Mouse (Mus musculus) MEL (cell line): ENCODE measurements around the gene Tm4sf20. TPM values are rescaled to one million over a fixed set of nuclear protein-coding genes. Genes with fewer than 3 reads are reported as not detected.

Experiments used
- DNase-seq: peaks from one replicate; pipeline ENCODE4 v3.0.0; 2011; ENCODE audit warnings: low read depth, low spot score
- H3K27ac ChIP-seq: 2 replicates; pipeline ENCODE4 v1.5.1; 2012; ENCODE audit warnings: low read depth, mild to moderate bottlenecking, control low read depth, low read length, moderate library complexity; ENCODE audit not compliant: control insufficient read depth
- H3K27me3 ChIP-seq, 2 experiments: fragments of 150-350 bp in 1 of 2; sonication (generic) in 1 of 2; 2 replicates each; pipeline ENCODE4 v1.6.1; 2012; ENCODE audit warnings: low read length in 2 of 2, mild to moderate bottlenecking in 2 of 2, improper control_type of control experiment in 1 of 2, moderate library complexity in 1 of 2; ENCODE audit not compliant: insufficient read depth in 2 of 2, control insufficient read depth in 1 of 2
- H3K36me3 ChIP-seq, 2 experiments: 2 replicates each; pipeline ENCODE4 v1.6.1; 2012 to 2014; ENCODE audit warnings: low read length in 2 of 2, improper control_type of control experiment in 1 of 2, inconsistent platforms in 1 of 2, mild to moderate bottlenecking in 1 of 2; ENCODE audit not compliant: insufficient read depth in 2 of 2, control insufficient read depth in 1 of 2
- H3K4me1 ChIP-seq, 2 experiments: fragments of 150-350 bp in 1 of 2; sonication (generic) in 1 of 2; 2 replicates each; pipeline ENCODE4 v1.6.1; 2012; ENCODE audit warnings: low read length in 2 of 2, improper control_type of control experiment in 1 of 2, mild to moderate bottlenecking in 1 of 2; ENCODE audit not compliant: insufficient read depth in 2 of 2, control insufficient read depth in 1 of 2
- H3K4me3 ChIP-seq, 2 experiments: fragments of 150-350 bp in 1 of 2; sonication (generic) in 1 of 2; 2 replicates each; pipeline ENCODE4 v1.5.1; 2012; ENCODE audit warnings: low read depth in 2 of 2, low read length in 2 of 2, mild to moderate bottlenecking in 2 of 2, moderate library complexity in 2 of 2, control low read depth in 1 of 2, improper control_type of control experiment in 1 of 2; ENCODE audit not compliant: control insufficient read depth in 1 of 2, insufficient read depth in 1 of 2
- H3K79me2 ChIP-seq: 2 replicates; pipeline ENCODE4 v1.6.1; 2012; ENCODE audit warnings: mild to moderate bottlenecking, low read length, moderate library complexity; ENCODE audit not compliant: control insufficient read depth, poor library complexity, insufficient read depth
- H3K9ac ChIP-seq: 2 replicates; pipeline ENCODE4 v1.6.1; 2012; ENCODE audit warnings: low read depth, mild to moderate bottlenecking, control low read depth, low read length, moderate library complexity; ENCODE audit not compliant: control insufficient read depth, poor library complexity, severe bottlenecking
- H3K9me3 ChIP-seq: fragments of 150-350 bp; sonication (generic); replicated peaks from 2 replicates; pipeline ENCODE4 v1.6.1; 2012; ENCODE audit warnings: mild to moderate bottlenecking, low read length, improper control_type of control experiment, moderate library complexity; ENCODE audit not compliant: insufficient read depth
- CHD2 ChIP-seq: IDR thresholded peaks from 2 replicates; pipeline ENCODE4 v1.6.1; 2011; ENCODE audit warnings: low read length, improper control_type of control experiment
- CTCF ChIP-seq, 3 experiments: IDR thresholded peaks in 2 of 3; conservative IDR thresholded peaks in 1 of 3; 2 replicates each; pipeline ENCODE4 v1.5.1; 2011 to 2012; ENCODE audit warnings: low read length in 3 of 3, low read depth in 2 of 3, mild to moderate bottlenecking in 2 of 3, improper control_type of control experiment in 1 of 3, inconsistent platforms in 1 of 3, mixed read lengths in 1 of 3, moderate library complexity in 1 of 3; ENCODE audit not compliant: control insufficient read depth in 1 of 3, insufficient read depth in 1 of 3, poor library complexity in 1 of 3, severe bottlenecking in 1 of 3
- E2F4 ChIP-seq: IDR thresholded peaks from 2 replicates; pipeline ENCODE4 v1.6.1; 2011; ENCODE audit warnings: low read depth, low read length, improper control_type of control experiment, borderline replicate concordance
- ELF1 ChIP-seq: IDR thresholded peaks from 2 replicates; pipeline ENCODE4 v1.6.1; 2014; ENCODE audit warnings: low read depth, mild to moderate bottlenecking, inconsistent platforms, low read length, improper control_type of control experiment, moderate library complexity
- EP300 ChIP-seq, 2 experiments: IDR thresholded peaks; 2 replicates each; pipeline ENCODE4 v1.6.1; 2011; ENCODE audit warnings: improper control_type of control experiment in 2 of 2, low read length in 2 of 2, low read depth in 1 of 2, mild to moderate bottlenecking in 1 of 2
- GABPA ChIP-seq: IDR thresholded peaks from 2 replicates; pipeline ENCODE4 v1.6.1; 2012; ENCODE audit warnings: low read depth, mild to moderate bottlenecking, inconsistent platforms, low read length, improper control_type of control experiment, moderate library complexity
- GATA1 ChIP-seq: IDR thresholded peaks from 2 replicates; pipeline ENCODE4 v1.6.1; 2011; ENCODE audit warnings: low read depth, low read length, improper control_type of control experiment
- HCFC1 ChIP-seq: IDR thresholded peaks from 2 replicates; pipeline ENCODE4 v1.6.1; 2012; ENCODE audit warnings: low read depth, mild to moderate bottlenecking, inconsistent platforms, low read length, improper control_type of control experiment, moderate library complexity
- MAX ChIP-seq: IDR thresholded peaks from 2 replicates; pipeline ENCODE4 v1.6.1; 2011; ENCODE audit warnings: low read length, improper control_type of control experiment
- MAZ ChIP-seq: IDR thresholded peaks from 2 replicates; pipeline ENCODE4 v1.6.1; 2012; ENCODE audit warnings: low read depth, mild to moderate bottlenecking, inconsistent platforms, low read length, improper control_type of control experiment
- MXI1 ChIP-seq: IDR thresholded peaks from 2 replicates; pipeline ENCODE4 v1.6.1; 2011; ENCODE audit warnings: mild to moderate bottlenecking, low read depth, low read length, improper control_type of control experiment
- MYC ChIP-seq: IDR thresholded peaks from 2 replicates; pipeline ENCODE4 v1.6.1; 2011; ENCODE audit warnings: low read depth, mild to moderate bottlenecking, low read length, improper control_type of control experiment, moderate library complexity
- NELFE ChIP-seq: IDR thresholded peaks from 2 replicates; pipeline ENCODE4 v1.6.1; 2011; ENCODE audit warnings: low read depth, low read length, improper control_type of control experiment
- RAD21 ChIP-seq: IDR thresholded peaks from 2 replicates; pipeline ENCODE4 v1.6.1; 2011; ENCODE audit warnings: mild to moderate bottlenecking, low read depth, low read length, improper control_type of control experiment
- TCF12 ChIP-seq: IDR thresholded peaks from 2 replicates; pipeline ENCODE4 v1.6.1; 2014; ENCODE audit warnings: low read depth, mild to moderate bottlenecking, inconsistent platforms, low read length, improper control_type of control experiment, moderate library complexity
- USF1 ChIP-seq: IDR thresholded peaks from 2 replicates; pipeline ENCODE4 v1.6.1; 2014; ENCODE audit warnings: low read depth, mild to moderate bottlenecking, inconsistent platforms, low read length, improper control_type of control experiment, moderate library complexity
- ZC3H11A ChIP-seq: IDR thresholded peaks from 2 replicates; pipeline ENCODE4 v1.6.1; 2012; ENCODE audit warnings: low read depth, mild to moderate bottlenecking, inconsistent platforms, low read length, improper control_type of control experiment
- ZMIZ1 ChIP-seq: IDR thresholded peaks from 2 replicates; pipeline ENCODE4 v1.6.1; 2012; ENCODE audit warnings: low read depth, mild to moderate bottlenecking, inconsistent platforms, low read length, improper control_type of control experiment, moderate library complexity
- ZNF384 ChIP-seq: IDR thresholded peaks from 2 replicates; pipeline ENCODE4 v1.6.1; 2012; ENCODE audit warnings: low read depth, mild to moderate bottlenecking, inconsistent platforms, low read length, improper control_type of control experiment
- polyA plus RNA-seq, 2 experiments: library from polyadenylated mRNA; stranded (reverse) in 1 of 2; unstranded in 1 of 2; fragments of >175 nt in 1 of 2; fragments of >200 nt in 1 of 2; gene quantifications; 2 replicates each; pipeline versions ENCODE4 v1.2.1 to v1.2.4; 2012; ENCODE audit warnings: low replicate concordance in 2 of 2, low read depth in 1 of 2; ENCODE audit not compliant: insufficient read length in 2 of 2, insufficient read depth in 1 of 2, missing spikeins in 1 of 2
- total RNA-seq: library from RNA; depleted of rRNA; stranded (reverse); fragments of 300-350 nt; gene quantifications from 2 replicates; pipeline ENCODE4 v1.2.3, GENCODE M21; 2012

The Tm4sf20 gene
- total and polyA plus RNA-seq, 3 experiments: not detected

GRCm38 (mm10) chr1:82798922-82799321 is 30.7 kb upstream of the Tm4sf20 start:
- H3K27ac ChIP-seq: no peak overlapping the region
- H3K9ac ChIP-seq: no peak overlapping the region
- H3K36me3 ChIP-seq: no peaks in the 10 kb centered on the region
- TF ChIP-seq CHD2 (no peak), USF1 (no peak), EP300 (IDR thresholded peaks at IDR 0.05; ENCODE audit: low read depth in 1 of 2, low read length in 2 of 2) (no peak), GATA1 (no peak), ZMIZ1 (no peak), ELF1 (no peak), NELFE (no peak)
- no peaks in the 10 kb centered on the region for H3K27me3 ChIP-seq
- H3K9me3 ChIP-seq: no peaks in the 10 kb centered on the region
- no peak overlapping the region for H3K4me3 ChIP-seq
- H3K79me2 ChIP-seq: no peaks in the 10 kb centered on the region
- peaks cover 0 to 3% of the 10 kb centered on the region in 2 experiments; a peak in 1 of 4 replicates for H3K4me1 ChIP-seq
- DNase-seq: no peak

- H3K36me3 ChIP-seq: no peaks in the 10 kb centered on the region
- TF ChIP-seq GABPA: no peak
- no peak for TF ChIP-seq ZNF384
- no peak for TF ChIP-seq MAZ
- no peak for TF ChIP-seq EP300 (IDR thresholded peaks at IDR 0.05; ENCODE audit: low read depth in 1 of 2, low read length in 2 of 2)
- TF ChIP-seq ZMIZ1: no peak
- TF ChIP-seq CHD2: no peak
- no peak for TF ChIP-seq MXI1
- TF ChIP-seq E2F4: no peak
- TF ChIP-seq CTCF (IDR thresholded peaks at IDR 0.05 in 2 of 3, conservative IDR thresholded peaks at IDR 0.05 in 1 of 3; ENCODE audit: control insufficient read depth in 1 of 3, insufficient read depth in 1 of 3, low read depth in 2 of 3, low read length in 3 of 3, poor library complexity in 1 of 3, severe bottlenecking in 1 of 3): no peak
- no peak for TF ChIP-seq RAD21
- no peak for TF ChIP-seq TCF12
- no peak for TF ChIP-seq MAX
- no peak for TF ChIP-seq ZC3H11A
- no peak for TF ChIP-seq MYC
- TF ChIP-seq HCFC1: no peak
- no peak for DNase-seq
- H3K79me2 ChIP-seq: no peaks in the 10 kb centered on the region
- H3K27ac ChIP-seq: no peak overlapping the region
- peaks cover 0 to 3% of the 10 kb centered on the region in 2 experiments; a peak in 1 of 4 replicates for H3K4me1 ChIP-seq
- H3K4me3 ChIP-seq: no peak overlapping the region
- no peak overlapping the region for H3K9ac ChIP-seq
- no peaks in the 10 kb centered on the region for H3K27me3 ChIP-seq
- no peaks in the 10 kb centered on the region for H3K9me3 ChIP-seq
Measured at GRCm38 (mm10) chr1:82798304-82798703, 30.0 kb upstream of the Tm4sf20 start.
